Mouse (Mus musculus) olfactory bulb, adult 2 months (tissue): ENCODE measurements at regions not wholly inside any gene's neighbourhood (a gene's known extent, or its start where the extent isn't known, plus 50 kb on each side); places are given as distances from the start of the nearest gene placed in this dataset.

Experiments used
- CTCF ChIP-seq: fragments of 200-500 bp; IDR thresholded peaks from 2 replicates; pipeline ENCODE4 v1.5.1; 2012; ENCODE audit warnings: low read depth, mild to moderate bottlenecking, low read length, moderate library complexity; ENCODE audit not compliant: insufficient read depth
- POLR2A ChIP-seq: fragments of 200-500 bp; IDR thresholded peaks from 2 replicates; pipeline ENCODE4 v1.6.1; 2012; ENCODE audit warnings: mild to moderate bottlenecking, low read depth, low read length, moderate library complexity; ENCODE audit not compliant: insufficient read depth

DNA sequence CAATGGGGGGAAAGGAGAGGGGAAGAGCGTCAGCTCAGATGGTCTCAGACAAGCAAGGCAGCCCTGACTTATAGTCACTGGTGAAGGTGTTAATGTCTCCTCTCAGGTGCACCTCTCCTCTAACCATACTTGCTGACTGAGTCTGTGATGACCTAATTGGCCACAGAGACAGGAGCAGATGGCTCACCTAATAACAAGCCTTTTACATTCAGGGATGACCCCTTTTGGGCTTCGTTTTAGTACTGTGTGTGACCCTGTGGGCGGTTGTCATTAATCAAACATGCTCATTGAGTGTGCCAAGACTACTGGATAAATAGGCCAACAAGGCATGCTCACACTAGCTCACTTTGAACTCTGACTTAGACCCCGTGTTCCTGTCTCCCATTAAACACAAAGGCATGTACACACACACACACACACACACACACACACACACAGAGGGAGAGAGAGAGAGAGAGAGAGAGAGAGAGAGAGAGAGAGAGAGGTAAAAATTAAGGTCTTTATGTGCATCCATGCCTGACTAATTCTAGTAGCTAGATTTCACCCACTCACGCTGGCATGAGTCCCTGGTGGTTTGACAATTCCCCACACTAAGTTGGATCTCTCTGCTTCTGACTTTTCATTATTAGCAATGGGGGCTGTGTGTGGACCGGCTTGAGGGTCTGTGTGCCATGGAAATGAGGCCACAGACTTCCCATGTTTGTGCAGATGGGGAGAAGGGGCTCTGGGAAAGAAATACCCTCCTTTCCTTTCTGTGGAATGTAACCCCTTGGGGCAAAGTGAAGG lies 332.1 kb downstream of the 1500009L16Rik start:
- no peak for TF ChIP-seq POLR2A
- TF ChIP-seq CTCF: no peak
